Mouse (Mus musculus): ENCODE measurements at regions not wholly inside any gene's neighbourhood (a gene's known extent, or its start where the extent isn't known, plus 50 kb on each side); places are given as distances from the start of the nearest gene placed in this dataset.
"Not testable (repeated sequence)": the region's sequence is repeated elsewhere in the genome, so short reads cannot be mapped to it uniquely, and the experiment has no call there.

DNA sequence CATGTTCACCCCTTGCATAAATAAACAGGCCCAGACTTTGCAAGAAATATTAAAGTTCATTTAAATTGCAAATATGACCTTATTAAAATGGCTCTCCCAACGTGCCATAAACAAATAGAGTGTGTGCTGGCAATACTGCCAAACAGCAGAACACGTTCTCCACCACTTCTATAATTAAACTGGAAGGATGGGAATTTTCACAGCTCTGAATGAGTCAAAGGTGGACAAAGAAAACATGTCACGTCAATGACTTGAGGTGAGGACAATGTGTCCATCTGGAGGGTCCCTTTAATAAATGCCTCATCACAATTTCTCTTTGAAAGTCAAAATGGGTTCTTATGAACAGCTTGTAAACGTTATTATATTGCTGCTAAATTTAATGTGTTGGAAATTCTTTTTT, 114.8 kb downstream of the Galc start:
- Histone ChIP-seq H3K27me3 (replicated peaks) (no peaks in the 10 kb centered on the region), H3K9me3 (no peaks in the 10 kb centered on the region), H3K4me2 (no peak overlapping the region), H3K27ac (no peak overlapping the region), H3K4me3 (replicated peaks) (no peak overlapping the region), H3K4me1 (no peaks in the 10 kb centered on the region), H3K36me3 (no peaks in the 10 kb centered on the region), H3K9ac (no peak overlapping the region)
- 66% methylated on average over 4 of the region's 4 CpGs for WGBS
- ATAC-seq (ENCODE audit: insufficient read depth, low FRiP score, low read depth), result no peak

DNA sequence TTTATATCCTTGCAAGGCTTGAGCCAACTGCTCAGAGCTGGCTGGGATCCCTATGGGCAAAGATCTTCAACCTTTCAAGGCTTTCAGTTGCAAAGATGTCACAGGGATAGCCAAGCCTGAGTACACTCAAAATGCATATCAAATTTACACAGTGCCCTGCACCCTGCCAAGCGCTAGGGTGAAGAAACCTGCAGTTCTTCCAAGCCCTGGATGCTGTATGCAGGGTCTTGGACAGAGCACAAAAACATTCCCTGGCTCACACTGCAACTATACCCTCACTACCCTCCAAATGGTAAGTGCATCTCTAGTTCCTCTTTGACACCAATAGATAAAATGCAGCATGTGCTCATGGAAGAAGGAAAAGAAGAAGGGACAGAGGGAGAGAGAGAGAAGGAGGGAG, 116.1 kb downstream of the Galc start:
- Histone ChIP-seq H3K4me2 (no peak overlapping the region), H3K4me3 (replicated peaks) (no peak overlapping the region), H3K36me3 (no peaks in the 10 kb centered on the region), H3K9me3 (no peaks in the 10 kb centered on the region), H3K27ac (no peak overlapping the region), H3K9ac (no peak overlapping the region), H3K27me3 (replicated peaks) (no peaks in the 10 kb centered on the region), H3K4me1 (no peaks in the 10 kb centered on the region)
- ATAC-seq (ENCODE audit: insufficient read depth, low FRiP score, low read depth), result no peak
- WGBS, result 70% methylated on average over 1 of the region's 1 CpGs

DNA sequence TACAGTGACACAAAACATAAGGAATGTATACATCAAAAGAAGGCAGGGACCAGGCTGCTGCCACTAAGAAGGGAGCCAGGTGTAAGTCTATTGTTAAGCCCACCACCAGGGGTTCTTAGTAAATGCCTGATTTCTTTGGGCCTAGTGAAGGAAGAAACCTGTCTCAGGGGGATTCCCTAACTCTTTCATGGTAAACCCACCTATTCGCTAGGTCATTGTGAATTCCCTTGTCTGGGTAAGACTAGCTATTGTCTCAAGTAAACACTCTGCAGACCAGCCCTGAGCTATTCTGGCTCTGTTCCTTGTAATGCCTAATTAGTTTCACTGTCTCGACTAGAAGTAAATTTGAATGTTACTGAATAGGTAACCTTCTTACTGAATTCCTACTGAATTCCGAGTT, 119.4 kb downstream of the Galc start:
- H3K27ac ChIP-seq, result not testable (repeated sequence)

DNA sequence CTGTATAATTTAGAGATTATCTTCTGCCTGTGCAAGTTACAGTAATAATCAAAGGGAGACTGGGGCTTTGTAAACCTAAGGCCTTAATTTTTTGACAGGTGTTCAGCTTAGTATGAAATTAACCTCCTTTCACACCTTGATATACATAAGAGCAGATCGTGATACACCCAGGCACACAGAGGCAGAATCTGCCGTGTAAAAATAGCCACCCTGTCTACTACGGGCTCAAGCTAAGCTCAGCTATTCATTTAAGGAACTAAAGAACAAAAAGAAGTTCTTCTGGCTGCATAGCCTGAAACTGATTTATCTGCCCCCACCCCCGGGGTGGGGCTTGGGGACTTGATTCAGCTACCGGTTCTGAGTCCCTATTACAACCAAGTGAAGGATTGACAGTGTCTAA, 128.0 kb downstream of the Galc start:
- Histone ChIP-seq H3K27ac (no peak overlapping the region), H3K4me1 (no peaks in the 10 kb centered on the region), H3K27me3 (replicated peaks) (no peaks in the 10 kb centered on the region), H3K4me3 (replicated peaks) (no peak overlapping the region), H3K9me3 (no peaks in the 10 kb centered on the region), H3K9ac (no peak overlapping the region), H3K36me3 (no peaks in the 10 kb centered on the region), H3K4me2 (no peak overlapping the region)
- ATAC-seq (ENCODE audit: insufficient read depth, low FRiP score, low read depth), result no peak
- 71% methylated on average over 5 of the region's 5 CpGs for WGBS

More for the DNA sequence above, 119.4 kb downstream of the Galc start:
- not testable (repeated sequence) for H3K36me3 ChIP-seq; H3K4me1 ChIP-seq; H3K4me3 ChIP-seq (replicated peaks); H3K4me2 ChIP-seq; H3K27me3 ChIP-seq (replicated peaks); H3K9ac ChIP-seq; H3K9me3 ChIP-seq; ATAC-seq (ENCODE audit: insufficient read depth, low FRiP score, low read depth)
- 73% methylated on average over 3 of the region's 3 CpGs for WGBS

DNA sequence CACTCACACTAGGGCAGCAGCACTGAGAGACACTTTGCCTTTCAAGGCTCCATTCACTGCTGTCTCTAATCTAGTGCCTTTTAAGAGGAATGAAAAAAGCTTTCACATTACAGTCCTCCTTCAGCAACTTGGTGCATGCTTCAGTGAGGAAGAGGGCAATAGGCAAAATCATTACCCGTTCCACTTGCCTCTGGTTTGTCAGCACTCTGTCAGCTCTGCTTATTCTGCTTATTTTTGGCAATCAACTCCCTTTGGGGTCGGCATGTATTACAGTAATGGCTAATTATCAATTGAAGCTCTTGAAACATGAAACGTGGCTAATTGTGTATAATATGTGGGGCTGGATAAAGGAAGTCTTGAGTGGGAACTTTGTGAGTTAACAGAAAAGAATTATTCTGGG, 135.7 kb downstream of the Galc start:
- no peak overlapping the region for H3K9ac ChIP-seq
- no peak overlapping the region for H3K27ac ChIP-seq
- ATAC-seq (ENCODE audit: insufficient read depth, low FRiP score, low read depth), result no peak
- H3K4me2 ChIP-seq, result no peak overlapping the region
- WGBS, result 68% methylated on average over 3 of the region's 3 CpGs
- no peak overlapping the region for H3K4me3 ChIP-seq (replicated peaks)
- H3K27me3 ChIP-seq (replicated peaks), result no peaks in the 10 kb centered on the region
- H3K36me3 ChIP-seq, result no peaks in the 10 kb centered on the region
- H3K4me1 ChIP-seq, result no peaks in the 10 kb centered on the region
- no peaks in the 10 kb centered on the region for H3K9me3 ChIP-seq

DNA sequence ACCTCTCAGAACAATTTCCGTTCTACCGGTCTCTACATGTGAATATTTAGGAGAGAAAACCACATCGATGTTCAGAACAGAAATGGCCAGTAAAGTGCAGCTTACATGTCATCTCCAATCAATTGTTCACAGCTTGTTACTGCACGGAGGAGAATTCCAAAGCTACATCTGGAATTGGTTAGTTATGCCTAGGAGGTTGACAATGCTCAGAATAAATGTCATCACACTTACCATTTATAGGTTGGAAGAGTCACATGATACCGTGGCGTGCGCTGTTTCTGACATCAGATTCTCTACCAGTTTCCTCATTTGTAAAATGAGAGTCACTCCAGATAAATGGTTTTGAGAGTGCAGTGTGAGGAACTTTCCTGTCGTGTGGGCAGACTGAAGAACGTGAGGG, 151.2 kb downstream of the Galc start:
- Histone ChIP-seq H3K36me3 (no peaks in the 10 kb centered on the region), H3K4me2 (no peak overlapping the region), H3K4me1 (no peaks in the 10 kb centered on the region), H3K27me3 (replicated peaks) (no peaks in the 10 kb centered on the region), H3K27ac (no peak overlapping the region), H3K4me3 (replicated peaks) (no peak overlapping the region), H3K9ac (no peak overlapping the region), H3K9me3 (no peaks in the 10 kb centered on the region)
- ATAC-seq (ENCODE audit: insufficient read depth, low FRiP score, low read depth), result no peak
- 81% methylated on average over 9 of the region's 9 CpGs for WGBS

DNA sequence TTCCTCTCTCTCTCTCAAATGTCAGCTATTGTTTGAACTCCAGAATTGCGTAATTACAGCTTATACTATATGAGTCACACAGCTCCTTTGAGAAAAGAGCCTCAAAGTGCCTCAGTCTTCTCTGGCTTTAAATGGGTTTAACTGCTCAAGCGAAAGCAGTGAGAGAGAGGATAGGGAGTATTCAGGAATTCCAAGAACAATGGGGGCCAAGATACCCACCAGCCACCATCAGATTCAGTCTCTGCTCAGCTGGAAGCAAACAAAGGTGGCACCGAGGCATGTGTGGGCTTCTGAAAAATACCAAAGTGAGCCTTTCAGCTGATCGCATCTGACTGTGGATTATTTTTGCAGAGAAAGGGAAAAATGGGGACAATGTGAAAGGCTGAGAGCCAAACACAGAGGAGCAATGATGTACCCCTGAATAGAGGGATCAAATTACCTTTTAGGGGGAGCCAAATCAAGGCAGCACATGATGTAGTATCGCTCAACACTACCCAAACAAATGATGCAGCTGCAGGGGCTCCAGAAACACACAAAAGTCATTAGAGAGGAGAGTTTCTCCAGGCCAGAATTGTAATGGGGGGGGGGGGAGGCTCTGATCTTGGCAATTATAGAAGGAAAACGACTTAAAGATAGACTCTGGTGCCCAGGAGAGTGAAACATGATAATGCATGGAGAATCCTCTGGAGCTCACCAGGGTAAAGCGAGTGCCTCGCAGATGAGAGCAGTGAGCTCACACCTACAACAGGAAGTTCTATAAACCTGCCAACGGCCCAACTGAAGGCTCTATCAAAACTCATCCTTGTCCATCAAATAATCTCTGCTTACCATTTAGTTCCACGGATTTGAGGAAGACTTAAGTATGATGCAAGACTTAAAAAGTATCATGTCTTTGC, 152.2 kb downstream of the Galc start:
- Histone ChIP-seq H3K4me1 (no peaks in the 10 kb centered on the region), H3K9me3 (no peaks in the 10 kb centered on the region), H3K36me3 (no peaks in the 10 kb centered on the region), H3K9ac (no peak overlapping the region), H3K27ac (no peak overlapping the region), H3K27me3 (replicated peaks) (no peaks in the 10 kb centered on the region), H3K4me2 (no peak overlapping the region), H3K4me3 (replicated peaks) (no peak overlapping the region)
- 51% methylated on average over 10 of the region's 10 CpGs for WGBS
- no peak for ATAC-seq (ENCODE audit: insufficient read depth, low FRiP score, low read depth)

DNA sequence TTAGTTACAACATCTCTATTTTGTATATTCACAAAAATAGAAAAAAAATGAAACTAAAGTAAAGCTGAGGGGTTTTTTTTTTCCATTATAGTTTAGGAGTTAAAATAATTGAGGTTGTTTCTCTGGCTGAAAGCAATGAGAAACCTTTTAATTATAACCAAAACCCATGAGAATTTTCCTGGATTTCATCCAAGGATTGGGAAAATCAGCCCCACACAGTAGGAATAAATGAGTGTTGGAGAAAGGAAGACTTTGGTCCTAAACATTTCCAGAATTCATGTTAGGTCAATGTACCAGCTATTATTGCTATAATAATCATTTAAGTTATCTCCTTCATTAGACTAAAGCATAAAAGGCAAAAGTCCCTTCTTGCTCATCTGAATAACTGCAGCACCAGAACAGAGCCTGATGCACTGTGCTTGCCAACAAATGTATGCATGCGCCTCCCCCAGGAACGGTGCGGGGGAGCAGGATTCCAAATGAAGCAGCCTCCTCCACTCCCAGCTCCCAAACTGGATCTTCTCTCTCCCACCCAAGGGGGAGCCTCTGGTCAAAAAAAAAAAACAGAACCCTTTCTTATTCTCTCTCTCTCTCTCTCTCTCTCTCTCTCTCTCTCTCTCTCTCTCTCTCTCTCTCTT, 153.0 kb downstream of the Galc start:
- WGBS, result 39% methylated on average over 3 of the region's 3 CpGs
- Histone ChIP-seq H3K36me3 (no peaks in the 10 kb centered on the region), H3K4me3 (replicated peaks) (no peak overlapping the region)

DNA sequence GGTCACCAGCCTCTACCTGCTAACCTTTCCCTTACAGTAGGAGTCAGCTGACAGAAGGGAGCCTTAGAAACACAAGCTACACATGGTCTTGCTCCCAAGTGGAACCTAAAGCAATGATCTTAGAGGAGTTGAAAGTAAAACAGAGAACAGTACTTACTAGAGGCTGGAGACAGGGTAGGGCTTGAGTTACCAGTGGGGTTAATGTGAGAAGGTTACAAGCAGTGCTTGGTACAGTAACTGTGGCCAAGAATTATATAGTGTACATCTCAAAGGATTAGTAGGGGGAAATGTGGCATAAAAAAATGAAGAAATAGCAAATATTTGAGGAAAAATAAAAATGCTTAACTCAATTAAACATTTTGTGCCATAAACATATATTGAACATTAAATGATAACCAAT, 153.5 kb downstream of the Galc start:
- ATAC-seq (ENCODE audit: insufficient read depth, low FRiP score, low read depth), result no peak

More for the DNA sequence above, 153.0 kb downstream of the Galc start:
- no peaks in the 10 kb centered on the region for H3K27me3 ChIP-seq (replicated peaks)
- no peak overlapping the region for H3K27ac ChIP-seq
- H3K4me1 ChIP-seq, result no peaks in the 10 kb centered on the region
- no peak overlapping the region for H3K9ac ChIP-seq
- ATAC-seq (ENCODE audit: insufficient read depth, low FRiP score, low read depth), result peak; percentile 47; the same call in 1 of the 2 replicates
- H3K9me3 ChIP-seq, result no peaks in the 10 kb centered on the region
- H3K4me2 ChIP-seq, result no peak overlapping the region

DNA sequence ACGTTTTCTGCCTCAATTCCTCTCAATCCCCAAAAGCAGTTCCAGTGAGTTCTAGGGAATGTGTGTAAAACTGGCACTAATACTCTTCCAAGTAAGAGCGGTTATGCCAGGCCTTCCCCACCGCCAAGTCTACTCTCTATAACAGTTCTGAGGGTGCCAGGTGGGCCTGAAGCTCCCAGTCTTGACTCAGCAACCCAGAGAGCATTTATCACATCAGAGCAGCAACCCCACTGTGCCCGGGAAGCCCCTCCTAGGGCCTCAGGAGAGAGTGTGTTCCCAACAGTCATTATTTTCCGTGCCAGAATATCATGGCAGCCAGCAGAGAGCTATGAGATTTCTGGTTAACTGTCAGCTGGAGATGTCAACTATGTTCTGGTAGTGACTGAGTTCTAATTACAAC, 169.1 kb downstream of the Galc start:
- Histone ChIP-seq H3K4me3 (replicated peaks) (no peak overlapping the region), H3K4me2 (no peak overlapping the region), H3K27me3 (replicated peaks) (no peaks in the 10 kb centered on the region), H3K4me1 (no peaks in the 10 kb centered on the region), H3K36me3 (no peaks in the 10 kb centered on the region), H3K27ac (no peak overlapping the region), H3K9me3 (no peaks in the 10 kb centered on the region), H3K9ac (no peak overlapping the region)
- no peak for ATAC-seq (ENCODE audit: insufficient read depth, low FRiP score, low read depth)
- WGBS, result 67% methylated on average over 5 of the region's 5 CpGs

More for the DNA sequence above, 153.5 kb downstream of the Galc start:
- Histone ChIP-seq H3K9ac (no peak overlapping the region), H3K27ac (no peak overlapping the region), H3K36me3 (no peaks in the 10 kb centered on the region), H3K4me1 (no peaks in the 10 kb centered on the region), H3K4me3 (replicated peaks) (no peak overlapping the region), H3K27me3 (replicated peaks) (no peaks in the 10 kb centered on the region), H3K9me3 (no peaks in the 10 kb centered on the region), H3K4me2 (no peak overlapping the region)

DNA sequence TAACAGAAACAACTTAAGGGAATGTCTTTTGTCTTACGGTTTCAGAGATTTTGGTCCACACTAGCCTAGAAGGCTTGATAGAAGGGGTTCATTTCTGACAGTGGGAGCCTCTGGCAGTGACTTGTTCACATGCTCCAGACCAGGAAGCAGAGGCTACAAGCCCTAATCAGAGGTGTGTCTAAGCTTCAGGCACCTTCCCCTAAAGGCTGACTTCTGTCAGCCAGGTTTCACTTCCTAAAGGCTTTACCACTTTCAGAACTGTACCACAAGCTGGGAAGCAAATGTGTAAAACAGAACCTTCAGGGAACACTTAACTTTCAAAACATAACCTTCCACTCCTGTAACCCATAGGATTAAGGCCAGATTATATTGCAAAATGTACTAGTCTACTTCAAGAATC, 180.9 kb downstream of the Galc start:
- no peak overlapping the region for H3K27ac ChIP-seq
- no peaks in the 10 kb centered on the region for H3K27me3 ChIP-seq (replicated peaks)
- H3K9ac ChIP-seq, result no peak overlapping the region
- 84% methylated on average over 1 of the region's 1 CpGs for WGBS
- H3K9me3 ChIP-seq, result no peaks in the 10 kb centered on the region
- ATAC-seq (ENCODE audit: insufficient read depth, low FRiP score, low read depth), result no peak
- H3K4me1 ChIP-seq, result no peaks in the 10 kb centered on the region
- H3K36me3 ChIP-seq, result no peaks in the 10 kb centered on the region
- no peak overlapping the region for H3K4me3 ChIP-seq (replicated peaks)
- no peak overlapping the region for H3K4me2 ChIP-seq

DNA sequence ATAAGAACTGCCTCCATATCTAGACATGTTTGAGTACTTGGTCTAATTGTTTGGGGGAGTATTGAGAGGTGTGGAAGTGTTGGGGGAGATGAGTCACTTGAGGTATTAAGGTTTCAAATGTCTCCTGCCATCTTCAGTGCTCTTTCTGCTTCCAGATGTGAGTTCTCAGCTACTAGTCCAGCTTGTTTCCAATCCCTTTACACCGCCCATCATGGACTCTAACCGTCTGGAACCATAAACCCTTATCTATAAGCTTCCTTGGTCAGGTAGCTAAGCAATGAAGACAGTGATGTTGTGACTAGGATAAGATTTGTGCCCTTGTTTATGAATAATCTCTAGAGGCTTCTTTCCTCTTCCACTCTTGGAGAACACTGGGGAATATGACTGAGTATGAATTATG, 183.7 kb downstream of the Galc start:
- Histone ChIP-seq H3K9ac (no peak overlapping the region), H3K27me3 (replicated peaks) (no peaks in the 10 kb centered on the region), H3K36me3 (no peaks in the 10 kb centered on the region), H3K27ac (no peak overlapping the region), H3K4me3 (replicated peaks) (no peak overlapping the region), H3K9me3 (no peaks in the 10 kb centered on the region), H3K4me1 (no peaks in the 10 kb centered on the region), H3K4me2 (no peak overlapping the region)
- WGBS, result 74% methylated on average over 2 of the region's 2 CpGs
- ATAC-seq (ENCODE audit: insufficient read depth, low FRiP score, low read depth), result no peak
